8 mouse cellular contexts compared by ENCODE assay signal in the genomic region with DNA sequence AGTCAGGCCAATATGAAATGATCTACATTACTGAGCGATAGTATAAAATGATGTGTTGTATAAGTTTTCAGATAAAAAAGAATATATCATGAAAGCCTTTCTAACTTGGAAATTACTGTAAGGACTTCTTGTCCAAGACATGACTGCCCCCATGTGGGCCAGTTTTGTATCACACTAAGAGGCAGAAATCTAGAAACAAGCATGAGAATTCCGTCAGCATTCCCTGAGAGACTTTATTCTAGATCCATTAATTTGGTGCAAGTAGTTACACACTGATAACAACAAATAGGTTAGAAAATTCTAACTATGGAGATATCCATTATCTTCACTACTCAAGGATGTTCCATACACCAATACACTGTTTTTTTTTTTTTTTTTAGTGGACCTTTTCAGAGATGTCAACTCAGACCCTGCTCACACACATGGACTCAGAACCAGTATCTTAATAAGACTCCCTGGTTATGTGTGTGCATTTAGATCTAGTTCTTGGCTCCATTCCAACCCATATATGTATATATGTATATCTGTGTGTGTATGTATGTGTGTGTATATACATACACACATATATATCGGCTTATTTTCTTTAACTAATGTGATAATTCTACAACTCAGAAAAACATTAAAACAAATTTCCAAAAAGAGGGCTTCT.
DNase-seq lines count a peak whose midpoint lies in the region; ATAC-seq lines count a peak whose summit lies in the region.

No protein-coding gene starts in this region.

- peaks cover 5% of the 10 kb centered on the region; the same call in 1 of the 2 replicates for H3K36me3 ChIP-seq in intestine, embryonic 14.5 days (ENCODE audit: control insufficient read depth, insufficient read depth, low read length)
- no peaks in the 10 kb centered on the region for H3K36me3 ChIP-seq in intestine, embryonic 15.5 days
- no peaks in the 10 kb centered on the region for H3K36me3 ChIP-seq in splenic B cell, adult 2 months (ENCODE audit: control insufficient read depth, insufficient read depth, low read length, poor library complexity, severe bottlenecking)

- WGBS in intestine, embryonic 14.5 days: 48% methylated on average over 3 of the region's 3 CpGs
- WGBS in intestine, embryonic 15.5 days: 49% methylated on average over 3 of the region's 3 CpGs

- ATAC-seq in intestine, embryonic 14.5 days (replicated peaks; ENCODE audit: low FRiP score, low TSS enrichment, low read depth): peak; percentile 70
- ATAC-seq in intestine, embryonic 15.5 days: no peak

- no peak overlapping the region for H3K4me2 ChIP-seq in intestine, embryonic 14.5 days (ENCODE audit: low read length)
- no peak overlapping the region for H3K4me2 ChIP-seq in intestine, embryonic 15.5 days (replicated peaks)

- peak; percentile 88 for DNase-seq in intestine, embryonic 14.5 days (ENCODE audit: low spot score)
- peak; percentile 70 for DNase-seq in adipocyte (ENCODE audit: low spot score)
- peak; percentile 84 for DNase-seq in embryo, embryonic 10.5 days (ENCODE audit: low spot score)
- peak; percentile 74 to 85 for DNase-seq in heart, postnatal 10 days
- DNase-seq in layer of hippocampus, postnatal 14 days (ENCODE audit: low spot score in 2 of 2): peak; percentile 78 to 87
- DNase-seq in mesoderm, embryonic 11.5 days (ENCODE audit: low read depth, low spot score): peak; percentile 77
- peak; percentile 30 for DNase-seq in splenic B cell, adult 2 months (ENCODE audit: low read depth, low spot score)

- intact Hi-C loops in heart, postnatal 10 days (cut with DNase I): loop anchor here (2.0 to 10.0 kb wide), 7 partner anchors 78 to 1013 kb away; a partner anchor contains a TSS

- no peak overlapping the region for H3K9ac ChIP-seq in intestine, embryonic 14.5 days (ENCODE audit: low read length)
- no peak overlapping the region for H3K9ac ChIP-seq in intestine, embryonic 15.5 days

- no peak overlapping the region for H3K27ac ChIP-seq in intestine, embryonic 14.5 days (ENCODE audit: low read depth)
- H3K27ac ChIP-seq in intestine, embryonic 15.5 days: no peak overlapping the region

- H3K27me3 ChIP-seq in intestine, embryonic 14.5 days (replicated peaks; ENCODE audit: control insufficient read depth, insufficient read depth, low read length): no peaks in the 10 kb centered on the region
- H3K27me3 ChIP-seq in intestine, embryonic 15.5 days (replicated peaks): no peaks in the 10 kb centered on the region
- no peaks in the 10 kb centered on the region for H3K27me3 ChIP-seq in splenic B cell, adult 2 months (ENCODE audit: control insufficient read depth, insufficient read depth, low read length, poor library complexity, severe bottlenecking)

- H3K4me1 ChIP-seq in intestine, embryonic 14.5 days (replicated peaks; ENCODE audit: control insufficient read depth, insufficient read depth, low read length): no peaks in the 10 kb centered on the region; the same call in 1 of the 2 replicates
- H3K4me1 ChIP-seq in intestine, embryonic 15.5 days (replicated peaks): peaks cover 3% of the 10 kb centered on the region; the same call in 1 of the 2 replicates

- H3K9me3 ChIP-seq in intestine, embryonic 14.5 days (ENCODE audit: control insufficient read depth, low read length): no peaks in the 10 kb centered on the region
- no peaks in the 10 kb centered on the region for H3K9me3 ChIP-seq in intestine, embryonic 15.5 days

- no peak overlapping the region for H3K4me3 ChIP-seq in intestine, embryonic 14.5 days (ENCODE audit: low read depth, low read length)
- H3K4me3 ChIP-seq in intestine, embryonic 15.5 days (replicated peaks): no peak overlapping the region

Comparison
In these comparisons a context has a peak if more than half of its experiments do, and no peak if none do; other contexts are left out.
1. DNase-seq: peak in every context shown above with its lines; median percentile 88 in intestine, embryonic 14.5 days; 84 in embryo, embryonic 10.5 days; 82 in layer of hippocampus, postnatal 14 days; 80 in heart, postnatal 10 days; 77 in mesoderm, embryonic 11.5 days; 70 in adipocyte; 30 in splenic B cell, adult 2 months.